In genomic region chr3:54756058-54756457, GRCm38 (mm10) we compare ENCODE assay signal across 8 mouse cellular contexts. TPM values are rescaled to one million over a fixed set of nuclear protein-coding genes. Genes with fewer than 3 reads are reported as not detected.
DNase-seq lines count a peak whose midpoint lies in the region; ATAC-seq and TF ChIP-seq lines count a peak whose summit lies in the region.

No protein-coding gene starts in this region.

- 0% methylated on average over 11 of the region's 11 CpGs for WGBS in hindbrain, embryonic 15.5 days
- under 1% methylated on average over 11 of the region's 11 CpGs for WGBS in limb, embryonic 10.5 days
- WGBS in midbrain, embryonic 13.5 days = 2% methylated on average over 11 of the region's 11 CpGs

- no peaks in the 10 kb centered on the region for H3K4me1 ChIP-seq in bone marrow macrophage, adult 2 months (ENCODE audit: control insufficient read depth, insufficient read depth, low read length)
- H3K4me1 ChIP-seq in embryonic fibroblast, embryonic 13.5 days (ENCODE audit: control insufficient read depth, insufficient read depth, low read length) = no peaks in the 10 kb centered on the region
- peaks cover 16% of the 10 kb centered on the region for H3K4me1 ChIP-seq in hindbrain, embryonic 15.5 days (replicated peaks)
- H3K4me1 ChIP-seq in limb, embryonic 10.5 days = peaks cover 21% of the 10 kb centered on the region
- H3K4me1 ChIP-seq in midbrain, embryonic 13.5 days (replicated peaks) = peaks cover 19% of the 10 kb centered on the region

- H3K9me3 ChIP-seq in hindbrain, embryonic 15.5 days = no peaks in the 10 kb centered on the region
- no peaks in the 10 kb centered on the region for H3K9me3 ChIP-seq in limb, embryonic 10.5 days (replicated peaks)
- H3K9me3 ChIP-seq in midbrain, embryonic 13.5 days = no peaks in the 10 kb centered on the region

- peak overlapping the region; percentile 67 for H3K4me3 ChIP-seq in bone marrow macrophage, adult 2 months (ENCODE audit: insufficient read depth, low read length)
- peak overlapping the region; percentile 52 for H3K4me3 ChIP-seq in embryonic fibroblast, embryonic 13.5 days (ENCODE audit: insufficient read depth, low read length)
- H3K4me3 ChIP-seq in hindbrain, embryonic 15.5 days = peak overlapping the region; percentile 78
- H3K4me3 ChIP-seq in limb, embryonic 10.5 days = peak overlapping the region; percentile 78
- H3K4me3 ChIP-seq in midbrain, embryonic 13.5 days (replicated peaks) = peak overlapping the region; percentile 54

- no peak for TF ChIP-seq POLR2A in bone marrow macrophage, adult 2 months (IDR thresholded peaks at IDR 0.05; ENCODE audit: borderline replicate concordance, low read depth, low read length)
- TF ChIP-seq POLR2A in embryonic fibroblast, embryonic 13.5 days (IDR thresholded peaks at IDR 0.05; ENCODE audit: low read depth, low read length) = no peak

- DNase-seq in 3134 (ENCODE audit: extremely low read depth, insufficient read length, low spot score) = peak; percentile 66
- DNase-seq in limb, embryonic 10.5 days (ENCODE audit: low spot score) = peak; percentile 42
- DNase-seq in thymus, postnatal 10 days (ENCODE audit: low spot score in 2 of 2) = no peak
- DNase-seq in c-Kit-positive CD71-positive TER-119-positive erythroid progenitor cells, embryonic 14.5 days (ENCODE audit: low spot score) = no peak

- peaks cover 5% of the 10 kb centered on the region for H3K36me3 ChIP-seq in hindbrain, embryonic 15.5 days
- peaks cover 5% of the 10 kb centered on the region for H3K36me3 ChIP-seq in limb, embryonic 10.5 days
- peaks cover 14% of the 10 kb centered on the region for H3K36me3 ChIP-seq in midbrain, embryonic 13.5 days

- H3K27me3 ChIP-seq in hindbrain, embryonic 15.5 days = no peaks in the 10 kb centered on the region
- peaks cover 31% of the 10 kb centered on the region for H3K27me3 ChIP-seq in limb, embryonic 10.5 days (ENCODE audit: low read depth, poor library complexity, severe bottlenecking)
- H3K27me3 ChIP-seq in midbrain, embryonic 13.5 days = peaks cover 32% of the 10 kb centered on the region

- no peak for TF ChIP-seq CTCF in bone marrow macrophage, adult 2 months (IDR thresholded peaks at IDR 0.05; ENCODE audit: low read depth, low read length)
- no peak for TF ChIP-seq CTCF in embryonic fibroblast, embryonic 13.5 days (IDR thresholded peaks at IDR 0.05; ENCODE audit: borderline replicate concordance, insufficient read depth, low read length)

- peak overlapping the region; percentile 100 for H3K4me2 ChIP-seq in hindbrain, embryonic 15.5 days
- H3K4me2 ChIP-seq in midbrain, embryonic 13.5 days (replicated peaks) = peak overlapping the region; percentile 98

- 0 out of 2 replicates have a peak, but pooled peaks have one; percentile 37 for ATAC-seq in hindbrain, embryonic 15.5 days (ENCODE audit: low FRiP score, low read depth)
- ATAC-seq in midbrain, embryonic 13.5 days = no peak

- H3K27ac ChIP-seq in bone marrow macrophage, adult 2 months (ENCODE audit: insufficient read depth, low read depth, low read length) = no peak overlapping the region
- peak overlapping the region; percentile 27 for H3K27ac ChIP-seq in embryonic fibroblast, embryonic 13.5 days (ENCODE audit: insufficient read depth, low read length)
- H3K27ac ChIP-seq in hindbrain, embryonic 15.5 days (replicated peaks) = no peak overlapping the region
- H3K27ac ChIP-seq in limb, embryonic 10.5 days = peak overlapping the region; percentile 78; the same call in 1 of the 2 replicates
- no peak overlapping the region for H3K27ac ChIP-seq in midbrain, embryonic 13.5 days

- peak overlapping the region; percentile 79 for H3K9ac ChIP-seq in hindbrain, embryonic 15.5 days
- peak overlapping the region; percentile 66 for H3K9ac ChIP-seq in midbrain, embryonic 13.5 days (replicated peaks)

RNA-seq across cellular contexts. Expression of gene Smad9, which starts 0.7 kb away (rescaled TPM):
- polyA plus RNA-seq in bone marrow macrophage, adult 2 months (2012; ENCODE audit: insufficient read depth, insufficient read length, missing spikeins) = not detected in 2 replicates
- 1.3 and 1.5 TPM in 2 replicates for polyA plus RNA-seq in embryonic fibroblast, embryonic 13.5 days (2011; ENCODE audit: insufficient read length, low read depth, missing spikeins)
- polyA plus RNA-seq in hindbrain, embryonic 15.5 days (2015; fragmentation: Nextera tagmentation; extraction: Ambion mirVana) = 0.85 and 0.91 TPM in 2 replicates
- polyA plus RNA-seq in limb, embryonic 10.5 days (2016; fragmentation: Nextera tagmentation; extraction: Ambion mirVana) = 0.23 and 0.26 TPM in 2 replicates
- 0.15 and 0.17 TPM in 2 replicates for polyA plus RNA-seq in midbrain, embryonic 13.5 days (2015; fragmentation: Nextera tagmentation; extraction: Ambion mirVana)

RNA-seq across cellular contexts. Expression of gene Alg5, which starts 20.7 kb away (rescaled TPM):
- polyA plus RNA-seq in bone marrow macrophage, adult 2 months (2012; ENCODE audit: insufficient read depth, insufficient read length, missing spikeins) = 33.2 and 35.5 TPM in 2 replicates
- 51.9 and 58.3 TPM in 2 replicates for polyA plus RNA-seq in embryonic fibroblast, embryonic 13.5 days (2011; ENCODE audit: insufficient read length, low read depth, missing spikeins)
- polyA plus RNA-seq in hindbrain, embryonic 15.5 days (2015; fragmentation: Nextera tagmentation; extraction: Ambion mirVana) = 45.0 and 45.4 TPM in 2 replicates
- 39.8 and 42.0 TPM in 2 replicates for polyA plus RNA-seq in limb, embryonic 10.5 days (2016; fragmentation: Nextera tagmentation; extraction: Ambion mirVana)
- 43.1 and 50.2 TPM in 2 replicates for polyA plus RNA-seq in midbrain, embryonic 13.5 days (2015; fragmentation: Nextera tagmentation; extraction: Ambion mirVana)

RNA-seq across cellular contexts. Expression of gene Exosc8, which starts 20.9 kb away (rescaled TPM):
- polyA plus RNA-seq in bone marrow macrophage, adult 2 months (2012; ENCODE audit: insufficient read depth, insufficient read length, missing spikeins) = 33.4 and 36.4 TPM in 2 replicates
- 57.4 and 81.5 TPM in 2 replicates for polyA plus RNA-seq in embryonic fibroblast, embryonic 13.5 days (2011; ENCODE audit: insufficient read length, low read depth, missing spikeins)
- 70.1 and 75.6 TPM in 2 replicates for polyA plus RNA-seq in hindbrain, embryonic 15.5 days (2015; fragmentation: Nextera tagmentation; extraction: Ambion mirVana)
- polyA plus RNA-seq in limb, embryonic 10.5 days (2016; fragmentation: Nextera tagmentation; extraction: Ambion mirVana) = 183 and 200 TPM in 2 replicates
- polyA plus RNA-seq in midbrain, embryonic 13.5 days (2015; fragmentation: Nextera tagmentation; extraction: Ambion mirVana) = 80.9 and 87.2 TPM in 2 replicates

RNA-seq across cellular contexts. Expression of gene Gm21958, which starts 41.9 kb away (rescaled TPM):
- not detected in 2 replicates for polyA plus RNA-seq in bone marrow macrophage, adult 2 months (2012; ENCODE audit: insufficient read depth, insufficient read length, missing spikeins)
- not detected in 2 replicates for polyA plus RNA-seq in embryonic fibroblast, embryonic 13.5 days (2011; ENCODE audit: insufficient read length, low read depth, missing spikeins)
- polyA plus RNA-seq in hindbrain, embryonic 15.5 days (2015; fragmentation: Nextera tagmentation; extraction: Ambion mirVana) = 0.41 TPM in 1 of 2 replicates, not detected in the other
- 1.1 and 1.5 TPM in 2 replicates for polyA plus RNA-seq in limb, embryonic 10.5 days (2016; fragmentation: Nextera tagmentation; extraction: Ambion mirVana)
- 0.43 TPM in 1 of 2 replicates, not detected in the other for polyA plus RNA-seq in midbrain, embryonic 13.5 days (2015; fragmentation: Nextera tagmentation; extraction: Ambion mirVana)

RNA-seq across cellular contexts. Expression of gene Rfxap, which starts 51.5 kb away (rescaled TPM):
- 28.1 and 41.6 TPM in 2 replicates for polyA plus RNA-seq in bone marrow macrophage, adult 2 months (2012; ENCODE audit: insufficient read depth, insufficient read length, missing spikeins)
- polyA plus RNA-seq in embryonic fibroblast, embryonic 13.5 days (2011; ENCODE audit: insufficient read length, low read depth, missing spikeins) = 11.4 and 18.5 TPM in 2 replicates
- polyA plus RNA-seq in hindbrain, embryonic 15.5 days (2015; fragmentation: Nextera tagmentation; extraction: Ambion mirVana) = 44.0 and 45.1 TPM in 2 replicates
- 35.0 and 35.4 TPM in 2 replicates for polyA plus RNA-seq in limb, embryonic 10.5 days (2016; fragmentation: Nextera tagmentation; extraction: Ambion mirVana)
- 29.7 and 40.0 TPM in 2 replicates for polyA plus RNA-seq in midbrain, embryonic 13.5 days (2015; fragmentation: Nextera tagmentation; extraction: Ambion mirVana)

Comparison
In these comparisons a context has a peak if more than half of its experiments do, and no peak if none do; other contexts are left out.
1. DNase-seq: peak in 3134 (single experiment) and limb, embryonic 10.5 days (single experiment); none in thymus, postnatal 10 days (0 of 2) and c-Kit-positive CD71-positive TER-119-positive erythroid progenitor cells, embryonic 14.5 days (single experiment).
2. H3K27ac ChIP-seq: peak in embryonic fibroblast, embryonic 13.5 days (single experiment) and limb, embryonic 10.5 days (single experiment); none in bone marrow macrophage, adult 2 months (single experiment), hindbrain, embryonic 15.5 days (single experiment) and midbrain, embryonic 13.5 days (single experiment).
3. Peak in every context shown above with its lines, with median percentiles within 50 percentile points of each other: H3K4me3 ChIP-seq.